Mouse (Mus musculus) ES-E14 (cell line): ENCODE results near the gene Baiap2.

ENCODE experiments used
- HCFC1 ChIP-seq: IDR thresholded peaks from 2 replicates; pipeline ENCODE4 v1.6.1; 2012; ENCODE audit warnings: low read length, inconsistent platforms, borderline replicate concordance; ENCODE audit not compliant: insufficient read depth
- MAFK ChIP-seq: IDR thresholded peaks from 2 replicates; pipeline ENCODE4 v1.6.1; 2014; ENCODE audit warnings: mild to moderate bottlenecking, low read depth, low read length, inconsistent platforms; ENCODE audit not compliant: insufficient read depth
- ZC3H11A ChIP-seq: IDR thresholded peaks from 2 replicates; pipeline ENCODE4 v1.6.1; 2012; ENCODE audit warnings: low read depth, mild to moderate bottlenecking, inconsistent platforms, low read length, borderline replicate concordance
- ZNF384 ChIP-seq: IDR thresholded peaks from 2 replicates; pipeline ENCODE4 v1.6.1; 2012; ENCODE audit warnings: low read depth, low read length, inconsistent platforms

- TF ChIP-seq MAFK (no peak), ZC3H11A (no peak), HCFC1 (no peak), ZNF384 (no peak)
These were observed 8.8 kb downstream of the Baiap2 start for GRCm38 (mm10) chr11:119951326-119951725.
